Mouse (Mus musculus): ENCODE data around the gene Rarg.

DNA sequence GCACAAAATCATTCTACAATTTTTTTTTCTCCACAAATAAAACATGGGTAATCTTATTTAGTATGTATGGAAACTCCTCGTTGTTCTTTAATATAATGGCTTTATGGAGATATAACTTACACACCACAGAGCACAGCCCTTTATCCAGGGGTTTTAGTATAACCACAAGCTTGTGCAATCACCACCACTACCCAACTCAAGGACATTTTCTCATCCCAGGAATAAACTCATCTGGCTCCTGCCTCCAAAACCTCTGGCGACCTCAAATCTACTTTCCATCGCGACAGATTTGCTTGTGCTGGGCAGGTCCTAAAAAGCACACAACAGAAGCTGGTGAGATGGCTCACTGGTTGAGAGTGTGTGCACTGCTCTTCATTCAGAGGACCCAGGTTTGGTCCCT lies 63.7 kb downstream of the Rarg start:
- TF ChIP-seq CTCF (IDR thresholded peaks at IDR 0.05; ENCODE audit: low read depth), result no peak
- TF ChIP-seq EP300 (optimal IDR thresholded peaks at IDR 0.05), result no peak
